Mouse (Mus musculus): ENCODE measurements around the gene Gpi1. TPM values are rescaled to one million over a fixed set of nuclear protein-coding genes. Genes with fewer than 3 reads are reported as not detected.

Gene Gpi1
- polyA plus RNA-seq, 1 experiment from 2014 or later: 201 TPM

DNA sequence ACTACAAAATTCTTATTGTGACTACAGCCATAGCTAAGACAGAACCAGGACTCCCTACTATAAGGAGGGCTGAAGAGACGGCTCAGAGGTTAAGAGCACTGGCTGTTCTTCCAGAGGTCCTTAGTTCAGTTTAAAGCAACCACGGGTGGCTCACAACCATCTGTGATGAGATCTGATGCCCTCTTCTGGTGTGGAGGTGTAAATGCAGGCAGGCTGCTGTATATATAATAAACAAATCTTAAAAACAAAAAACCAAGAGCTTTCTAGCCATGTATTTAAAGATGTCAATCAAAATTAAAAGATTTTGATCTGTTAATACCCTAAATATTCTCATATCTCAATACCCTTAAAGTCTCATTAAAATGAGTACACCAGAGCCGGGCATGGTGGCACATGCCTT, 71.0 kb downstream of the Gpi1 start:
- ATAC-seq (ENCODE audit: low read depth): no peak
- no peak overlapping the region for H3K9ac ChIP-seq (ENCODE audit: low read depth, low read length)
- H3K9me3 ChIP-seq (replicated peaks; ENCODE audit: control insufficient read depth, low read length): no peaks in the 10 kb centered on the region
- no peak overlapping the region for H3K4me3 ChIP-seq (ENCODE audit: low read depth, low read length)
- no peak overlapping the region for H3K4me2 ChIP-seq (ENCODE audit: low read depth, low read length)
- H3K27me3 ChIP-seq (ENCODE audit: control insufficient read depth, insufficient read depth, low read depth, low read length): no peaks in the 10 kb centered on the region
- 80% methylated on average over 3 of the region's 3 CpGs for WGBS (ENCODE audit: insufficient replicate concordance)
- peaks cover 84% of the 10 kb centered on the region for H3K36me3 ChIP-seq (ENCODE audit: control insufficient read depth, insufficient read depth)
- no peak overlapping the region for H3K27ac ChIP-seq (ENCODE audit: low read length)
- no peaks in the 10 kb centered on the region for H3K4me1 ChIP-seq (ENCODE audit: control insufficient read depth, low read depth, low read length)

DNA sequence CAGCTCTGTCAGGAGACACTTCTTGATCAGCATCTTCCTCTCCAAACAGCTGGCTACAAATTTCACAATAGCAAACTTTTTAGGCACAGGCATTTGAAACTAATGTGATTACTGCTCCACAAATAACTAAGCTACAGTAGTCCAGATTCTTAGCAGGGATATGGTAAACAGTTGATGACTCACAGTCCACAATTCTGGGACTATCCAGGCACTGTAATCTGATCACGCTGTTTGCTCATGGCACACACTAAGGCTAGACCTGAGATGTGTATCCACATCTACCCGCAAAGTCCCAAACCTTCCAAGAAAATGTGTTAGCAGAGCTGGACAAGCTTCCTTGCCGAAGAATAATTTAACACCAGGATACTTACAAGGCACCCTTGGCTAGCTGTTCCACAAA, 72.1 kb downstream of the Gpi1 start:
- WGBS (ENCODE audit: insufficient replicate concordance): 87% methylated on average over 3 of the region's 3 CpGs
- Histone ChIP-seq H3K4me1 (ENCODE audit: control insufficient read depth, low read depth, low read length) (no peaks in the 10 kb centered on the region), H3K27ac (ENCODE audit: low read length) (no peak overlapping the region), H3K36me3 (ENCODE audit: control insufficient read depth, insufficient read depth) (peaks cover 84% of the 10 kb centered on the region), H3K9me3 (replicated peaks; ENCODE audit: control insufficient read depth, low read length) (no peaks in the 10 kb centered on the region), H3K27me3 (ENCODE audit: control insufficient read depth, insufficient read depth, low read depth, low read length) (no peaks in the 10 kb centered on the region), H3K4me2 (ENCODE audit: low read depth, low read length) (no peak overlapping the region), H3K9ac (ENCODE audit: low read depth, low read length) (no peak overlapping the region), H3K4me3 (ENCODE audit: low read depth, low read length) (no peak overlapping the region)
- no peak for ATAC-seq (ENCODE audit: low read depth)

Other genes starting within 250 kb of the Gpi1 start
- gene Scgb2b27, start 216.4 kb downstream of the Gpi1 start, polyA plus RNA-seq (2015; fragmentation: Nextera tagmentation; extraction: Ambion mirVana): not detected in 2 replicates
- gene Scgb1b27, start 208.9 kb downstream of the Gpi1 start, polyA plus RNA-seq (2015; fragmentation: Nextera tagmentation; extraction: Ambion mirVana): not detected in 2 replicates
- gene Scgb1b30, start 134.9 kb downstream of the Gpi1 start, polyA plus RNA-seq (2015; fragmentation: Nextera tagmentation; extraction: Ambion mirVana): not detected in 2 replicates
- gene Wtip, start 97.1 kb downstream of the Gpi1 start, polyA plus RNA-seq (2015; fragmentation: Nextera tagmentation; extraction: Ambion mirVana): 0.43 and 0.58 TPM in 2 replicates
- gene Uba2, start 60.7 kb downstream of the Gpi1 start, polyA plus RNA-seq (2015; fragmentation: Nextera tagmentation; extraction: Ambion mirVana): 69.6 and 81.1 TPM in 2 replicates
- gene Pdcd2l, start 33.7 kb downstream of the Gpi1 start, polyA plus RNA-seq (2015; fragmentation: Nextera tagmentation; extraction: Ambion mirVana): 19.8 and 20.0 TPM in 2 replicates
- 0.22 and 0.24 TPM in 2 replicates for gene Gm6096, start 20.7 kb upstream of the Gpi1 start, polyA plus RNA-seq (2015; fragmentation: Nextera tagmentation; extraction: Ambion mirVana)
- gene 4931406P16Rik, start 83.2 kb upstream of the Gpi1 start, polyA plus RNA-seq (2015; fragmentation: Nextera tagmentation; extraction: Ambion mirVana): 14.7 and 17.0 TPM in 2 replicates
- gene Lsm14a, start 163.0 kb upstream of the Gpi1 start, polyA plus RNA-seq (2015; fragmentation: Nextera tagmentation; extraction: Ambion mirVana): 38.3 and 38.7 TPM in 2 replicates

Data from liver, embryonic 16.5 days (tissue).